Mouse (Mus musculus) Muller cell, postnatal 12 days (primary cell): ENCODE results near the gene Foxn3.
A peak's percentile ranks its signal among the peaks of the same experiment; 100 is the strongest.

Experiments used
- DNase-seq: peaks from one replicate; pipeline ENCODE4 v3.0.0-alpha.2; 2015; ENCODE audit errors: inconsistent ontology term

Gene Foxn3

DNA sequence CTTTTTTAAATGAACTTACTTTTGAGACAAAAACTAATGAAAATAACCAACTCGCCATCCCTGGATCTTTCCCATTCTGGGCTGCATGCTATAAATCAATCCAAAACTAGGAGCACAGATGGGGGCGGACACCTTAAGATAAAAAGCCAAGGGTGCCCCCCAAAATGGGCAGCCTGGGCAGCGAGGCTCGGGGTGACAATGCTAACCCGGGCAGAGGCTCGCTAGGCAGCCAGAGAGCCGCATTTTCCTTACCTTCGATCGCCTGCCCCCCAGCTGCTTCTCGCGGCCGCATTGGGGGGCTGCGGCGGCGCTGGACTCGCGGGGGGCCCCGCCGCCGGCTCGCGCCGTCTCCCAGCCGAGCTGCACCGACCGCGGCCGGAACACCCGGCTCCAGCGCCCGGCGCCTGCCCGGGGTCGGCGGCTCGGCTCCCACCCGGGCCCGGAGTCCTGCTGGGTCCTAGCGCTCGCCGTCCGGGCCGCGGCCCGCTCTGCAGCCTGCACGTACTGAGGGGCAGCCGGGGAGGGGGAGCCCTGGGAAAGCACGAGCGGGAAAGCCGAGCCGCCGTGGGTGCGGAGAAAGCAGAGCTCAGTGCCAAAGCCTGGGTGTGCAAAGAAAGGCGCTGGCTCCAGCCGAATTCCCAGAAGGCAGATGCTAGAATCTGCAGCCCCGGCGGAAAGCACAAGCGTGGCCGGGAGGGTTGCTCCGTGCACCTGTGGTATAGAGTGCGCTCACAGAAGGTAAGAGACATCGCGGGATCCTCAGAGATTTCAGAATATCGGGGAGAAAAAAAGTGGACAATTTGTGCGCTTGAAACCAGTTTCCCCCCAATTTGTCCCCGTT is at the start of gene Foxn3:
Foxn3 (minus strand) TSS at position 364 of the 841 bp plus-strand sequence.
- DNase-seq, result peak; percentile 82

DNA sequence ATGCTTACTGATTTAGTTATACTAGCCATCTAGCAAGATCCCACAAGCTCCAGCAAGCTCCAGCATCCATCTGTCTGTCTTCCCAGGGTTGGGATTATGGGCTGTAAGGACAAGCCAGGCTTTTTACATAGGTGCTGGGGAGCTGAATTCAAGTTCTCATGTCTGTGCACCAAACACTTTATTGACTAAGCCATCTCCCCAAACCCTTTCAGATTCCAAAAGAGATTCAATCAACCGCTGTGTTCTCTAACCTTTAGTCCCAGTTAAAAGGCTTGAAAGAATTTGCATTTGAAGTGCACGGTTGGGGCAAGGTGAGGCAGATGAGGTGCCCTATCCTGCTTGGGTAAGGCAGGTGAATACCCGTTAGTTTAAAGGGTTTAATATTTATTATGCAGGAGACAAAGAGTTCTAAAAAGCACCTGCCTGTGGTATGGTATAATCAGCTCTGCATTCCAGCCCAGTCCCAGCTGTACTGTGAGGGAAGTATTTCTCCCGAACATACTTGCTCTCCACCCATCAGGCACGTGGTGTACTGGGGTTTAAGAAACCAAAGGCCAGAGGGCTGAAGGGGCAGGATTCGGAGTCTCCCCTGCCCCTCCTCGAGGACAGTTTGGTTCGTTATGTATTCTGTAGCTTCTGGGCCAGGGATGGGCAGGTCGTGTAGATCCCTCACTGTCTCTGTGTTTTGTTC is 48.9 kb upstream of the Foxn3 start:
- DNase-seq, result no peak

DNA sequence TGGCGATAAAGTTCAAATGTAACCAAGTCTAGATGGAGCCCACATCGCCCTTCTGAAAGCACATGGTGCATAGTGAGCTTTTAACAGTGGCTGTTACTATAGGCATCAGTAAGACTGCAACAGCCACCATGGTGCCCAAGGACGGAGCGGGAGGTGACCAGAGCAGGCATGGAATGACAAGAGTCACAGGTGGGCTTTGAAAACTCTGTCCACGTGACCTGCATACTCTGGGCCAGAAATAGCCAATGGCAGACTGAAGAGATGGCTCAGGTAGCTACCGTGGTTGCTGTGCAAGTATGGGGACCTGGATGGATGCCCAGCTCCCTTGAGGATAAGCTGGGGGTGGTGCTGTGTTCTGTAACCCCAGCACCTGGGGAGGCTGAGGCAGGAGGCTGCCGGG is 47.5 kb upstream of the Foxn3 start:
- no peak for DNase-seq

DNA sequence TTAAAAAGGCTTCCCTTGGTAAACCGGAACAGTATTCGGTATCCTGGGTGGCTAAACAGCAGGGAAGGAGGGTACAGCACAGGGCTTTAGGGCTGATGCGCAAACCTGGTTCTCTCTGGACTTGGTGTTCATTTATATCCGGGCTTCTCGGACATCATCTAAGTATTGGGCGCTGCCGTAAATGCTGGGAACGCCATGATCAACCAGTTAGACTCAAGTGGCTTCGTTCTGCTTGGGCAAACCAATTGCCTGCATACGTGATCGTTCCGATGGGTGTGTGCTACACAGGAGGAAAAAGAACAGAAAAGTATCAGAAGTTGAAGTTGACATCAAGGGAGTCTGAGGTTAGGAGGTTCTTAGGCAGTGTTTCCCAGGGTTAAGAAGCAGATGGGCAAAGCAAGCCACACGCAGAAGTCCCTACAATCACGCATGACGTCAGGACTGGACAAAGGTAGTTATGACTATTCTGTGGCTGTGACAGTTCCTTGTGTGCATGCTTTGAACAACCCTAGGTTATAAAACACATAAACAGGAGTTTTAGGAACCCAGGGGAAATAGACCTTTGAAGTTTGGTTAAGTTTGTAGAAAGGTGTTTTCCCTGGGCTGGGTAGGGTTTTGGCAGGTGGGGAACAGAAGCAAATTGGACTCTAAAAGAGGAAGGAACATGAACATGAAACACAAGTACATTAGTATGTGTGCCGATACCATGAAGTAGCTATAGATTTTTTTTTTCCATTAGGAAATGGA is 46.9 kb upstream of the Foxn3 start:
- no peak for DNase-seq

DNA sequence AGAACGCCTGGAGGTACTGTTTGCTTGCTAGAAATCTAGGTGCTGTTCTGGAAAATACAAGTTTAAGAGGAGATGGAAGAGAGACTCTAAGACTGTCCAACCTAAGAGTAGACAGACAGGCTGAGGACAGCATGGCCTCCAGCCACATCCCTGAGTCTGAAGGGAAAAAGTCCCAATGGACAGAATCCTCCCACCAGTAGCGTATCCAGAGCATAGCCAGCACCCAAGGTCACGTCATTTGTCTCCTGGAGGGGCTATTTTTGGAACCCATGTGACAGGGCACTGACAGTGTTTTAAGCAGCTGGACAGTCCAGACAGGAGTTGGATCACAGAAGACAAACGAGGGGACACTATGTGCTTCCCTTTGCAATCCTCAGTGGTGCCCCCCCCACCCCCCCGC is 46.3 kb upstream of the Foxn3 start:
- no peak for DNase-seq

DNA sequence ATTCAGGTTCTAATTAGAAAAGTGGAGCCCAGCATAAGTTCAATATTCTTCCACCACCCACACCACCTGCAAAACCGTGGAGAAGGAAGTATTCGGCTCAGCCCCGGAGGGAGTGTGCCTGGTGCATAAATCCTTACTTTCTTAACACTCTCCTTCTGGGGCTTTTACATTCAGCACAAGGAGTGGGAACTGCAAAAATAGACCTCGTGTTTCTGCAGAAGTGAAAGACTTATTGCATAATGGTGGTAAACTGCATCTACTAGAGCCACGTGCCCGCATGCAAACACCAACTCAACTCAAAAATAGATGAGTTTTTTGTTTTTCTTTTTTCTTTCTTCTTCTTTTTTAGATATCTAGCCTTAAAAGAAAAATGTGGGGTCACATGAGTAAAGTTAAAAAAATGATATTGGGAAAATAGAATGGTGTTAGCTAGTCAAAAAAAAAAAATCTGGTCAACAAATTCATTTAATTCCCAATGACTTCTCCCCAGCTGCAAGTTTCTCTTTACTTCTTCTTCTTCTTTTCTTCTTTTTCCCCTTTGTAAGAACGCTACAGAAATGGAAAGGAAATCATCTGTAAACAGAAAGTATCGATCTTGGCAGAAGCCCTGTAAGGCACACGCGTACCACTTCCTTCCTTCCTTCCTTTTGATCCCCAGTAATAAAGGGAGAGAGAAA is 45.0 kb upstream of the Foxn3 start:
- no peak for DNase-seq

DNA sequence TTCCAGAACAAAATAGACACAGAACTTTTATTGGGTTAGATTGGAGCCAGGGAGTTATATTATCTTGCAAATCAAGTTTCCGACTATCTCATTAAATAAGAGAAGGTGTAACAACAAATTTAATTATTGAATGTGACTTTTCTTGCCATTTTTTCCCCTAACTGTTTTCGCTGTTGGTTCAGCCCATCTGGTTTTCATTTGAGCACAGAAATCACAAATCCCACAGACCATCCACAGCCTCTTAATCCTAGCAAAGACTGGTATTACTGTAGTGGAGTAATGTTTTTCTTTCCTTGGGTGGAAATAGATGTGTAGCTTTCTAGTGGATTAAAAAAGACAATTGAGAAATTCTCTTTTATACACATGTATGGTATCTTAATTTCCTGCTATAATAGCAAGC is 40.0 kb upstream of the Foxn3 start:
- no peak for DNase-seq

DNA sequence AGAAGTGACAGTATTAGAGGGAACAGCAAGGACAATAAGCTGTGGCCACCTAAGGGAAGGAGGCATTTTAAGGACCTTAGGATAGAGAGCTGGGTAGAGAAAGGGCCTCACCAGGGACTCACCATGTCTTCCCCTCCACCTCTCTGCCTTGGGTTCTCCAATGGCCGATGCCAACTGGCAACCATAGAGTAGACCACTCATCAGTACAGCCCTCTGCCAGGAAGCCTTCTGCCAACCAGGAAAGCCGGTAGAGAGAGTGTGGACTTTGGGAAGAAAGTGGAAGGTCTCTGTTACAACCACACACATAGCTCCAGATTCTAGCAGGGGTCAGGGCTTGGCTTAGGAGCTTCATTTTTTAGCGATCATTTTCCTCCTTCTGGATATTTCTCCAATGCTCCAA is 38.5 kb upstream of the Foxn3 start:
- DNase-seq, result no peak

DNA sequence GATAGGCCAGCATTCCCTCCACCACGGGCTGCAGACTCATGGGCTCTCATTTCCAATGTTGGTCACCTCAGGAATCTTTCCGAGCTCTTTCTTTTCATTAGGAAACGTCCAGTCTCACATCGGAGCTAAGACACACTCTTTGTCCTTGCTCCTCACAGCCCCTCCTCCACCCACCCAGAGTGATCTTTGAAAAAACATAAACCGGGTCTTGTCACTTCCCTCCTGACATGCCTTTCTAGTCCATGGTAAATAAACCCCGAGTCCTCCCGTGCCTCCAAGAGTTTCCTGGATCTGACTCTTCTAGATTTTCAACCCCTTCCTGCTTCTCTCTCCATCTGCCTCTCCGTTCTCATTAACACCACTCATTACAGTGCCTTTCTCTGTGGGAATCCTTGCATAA is 38.0 kb upstream of the Foxn3 start:
- DNase-seq, result no peak

DNA sequence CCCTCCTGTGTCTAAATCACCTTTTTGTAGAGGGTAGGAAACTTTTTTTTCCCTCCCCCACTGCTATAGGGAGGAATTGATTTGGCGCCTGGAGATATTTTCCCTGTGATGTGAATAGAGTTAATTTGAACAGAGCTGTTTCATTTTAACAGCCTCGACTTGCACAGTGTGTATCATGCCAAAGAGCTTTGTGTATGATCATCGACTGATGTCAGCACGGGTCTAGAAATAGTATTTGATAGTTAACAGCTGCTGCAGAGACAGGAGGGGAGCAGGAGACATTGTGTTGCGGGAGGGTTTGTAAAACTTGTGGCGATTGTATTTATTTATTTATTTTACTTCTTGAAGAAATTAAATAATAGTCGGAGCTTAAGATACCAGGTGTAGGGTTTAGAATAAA is 36.2 kb upstream of the Foxn3 start:
- DNase-seq, result no peak

DNA sequence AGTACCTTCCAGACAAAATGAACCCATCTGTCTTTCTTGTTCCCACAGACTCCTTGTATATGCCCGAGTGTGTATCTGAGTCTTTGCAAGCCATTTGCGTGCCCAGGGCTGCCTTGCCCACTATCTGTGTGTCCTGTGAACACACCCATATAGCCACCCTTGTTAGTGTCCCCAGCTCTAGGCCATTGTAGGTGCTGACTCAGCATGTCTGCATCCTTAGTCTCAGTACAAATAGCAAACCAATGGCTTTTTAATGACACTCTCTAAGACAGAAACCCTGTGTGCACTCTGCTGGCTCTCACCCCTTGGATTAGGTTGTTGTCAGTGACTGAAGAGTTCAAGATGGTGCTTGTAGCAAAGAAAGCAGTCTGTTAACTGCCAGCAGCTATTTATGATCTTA is 33.0 kb upstream of the Foxn3 start:
- DNase-seq, result no peak

DNA sequence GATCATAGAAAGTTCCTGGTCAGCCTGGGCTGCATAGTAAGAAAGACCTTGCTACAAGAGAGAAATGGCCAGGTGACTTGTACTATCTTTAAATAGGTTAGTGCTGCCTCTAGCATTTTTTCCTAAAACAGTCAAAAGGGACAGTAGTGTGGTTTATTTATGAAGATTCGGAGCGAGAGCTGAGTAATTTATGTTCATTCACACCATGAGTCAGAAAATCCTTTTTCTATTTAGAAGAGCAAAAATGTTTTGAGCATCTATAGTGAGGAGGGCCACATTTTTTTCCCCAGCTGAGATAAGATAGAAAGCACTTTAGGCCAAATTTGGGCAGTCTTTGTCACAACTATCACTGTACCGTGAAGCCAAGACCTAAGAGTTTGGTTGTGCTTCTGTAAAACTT is 24.0 kb upstream of the Foxn3 start:
- DNase-seq, result no peak

DNA sequence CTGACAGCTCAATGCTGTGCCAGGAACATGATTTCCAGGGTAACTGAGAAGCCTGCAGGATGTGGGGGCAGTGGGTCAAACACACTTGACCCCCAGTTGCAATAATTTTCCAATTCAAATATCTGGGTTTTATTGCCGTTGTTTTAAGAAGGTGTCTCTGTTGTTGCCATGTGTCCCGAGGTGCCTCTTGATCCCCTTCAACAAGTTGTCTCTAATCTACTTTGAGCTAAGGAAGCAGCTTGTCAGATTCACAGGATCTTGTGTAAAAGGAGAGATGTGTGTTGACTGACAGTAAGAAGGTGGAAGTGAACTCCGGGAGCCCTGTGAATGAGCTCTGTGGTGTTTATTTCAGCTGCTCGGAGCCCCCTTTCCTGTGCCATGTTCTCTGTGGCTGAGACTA is 16.6 kb upstream of the Foxn3 start:
- DNase-seq, result no peak

DNA sequence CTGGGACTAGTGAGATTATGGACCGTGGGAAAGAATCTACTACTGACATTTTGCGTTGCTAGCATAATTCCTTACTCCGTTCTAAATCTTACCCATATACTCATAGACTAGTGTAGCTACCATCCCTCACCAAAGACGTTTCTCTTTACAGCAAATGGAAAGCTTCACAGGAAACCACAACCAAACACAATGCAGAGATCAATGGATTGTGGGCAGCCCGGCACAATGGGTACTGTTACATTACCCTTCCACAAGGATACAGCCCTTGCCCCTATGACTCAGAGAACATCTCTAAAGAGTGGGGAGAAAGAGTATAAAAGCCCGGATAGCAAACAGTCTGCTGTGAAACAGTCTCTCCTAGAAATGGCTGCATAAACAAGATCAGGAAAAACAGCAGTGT is 13.3 kb upstream of the Foxn3 start:
- DNase-seq, result no peak

DNA sequence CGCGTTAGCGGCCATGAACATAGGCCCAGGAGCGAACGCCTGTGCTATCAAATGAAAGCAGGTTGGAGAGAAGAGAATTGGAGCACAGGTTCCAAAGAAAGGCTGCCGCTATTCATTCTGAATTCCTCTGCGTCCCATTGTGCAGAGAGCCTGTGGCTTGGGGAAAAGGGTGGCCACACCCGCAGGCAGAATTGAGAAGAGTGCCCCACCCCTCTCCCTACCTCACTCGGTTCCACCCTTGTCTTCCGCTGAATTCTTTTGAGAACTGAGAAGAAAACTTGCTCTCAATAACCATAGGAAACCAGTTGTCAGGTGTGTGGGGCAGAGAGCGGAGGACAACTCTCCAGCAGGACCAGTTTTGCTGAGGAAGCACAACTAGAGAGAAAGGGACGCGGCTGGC is 10.9 kb upstream of the Foxn3 start:
- no peak for DNase-seq

DNA sequence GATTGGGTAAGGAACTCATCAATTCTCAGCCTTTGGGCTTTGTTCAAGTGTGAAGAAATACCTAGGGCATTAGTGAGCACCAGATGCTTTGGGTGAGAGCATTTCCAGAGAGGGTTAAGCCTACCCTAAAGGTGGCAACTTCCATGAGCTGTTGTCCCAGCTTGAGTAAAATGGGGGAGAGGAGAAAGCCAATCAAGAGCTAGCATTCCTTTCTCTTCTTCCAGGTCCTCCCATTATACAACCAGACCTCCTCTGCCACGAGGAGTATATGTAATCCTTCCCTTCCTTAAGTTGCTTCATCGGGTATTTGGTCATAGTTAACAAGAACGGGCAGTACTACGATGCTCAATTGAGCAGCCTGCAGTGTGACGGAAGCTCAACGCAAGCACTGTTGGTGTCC is 9.7 kb upstream of the Foxn3 start:
- no peak for DNase-seq

DNA sequence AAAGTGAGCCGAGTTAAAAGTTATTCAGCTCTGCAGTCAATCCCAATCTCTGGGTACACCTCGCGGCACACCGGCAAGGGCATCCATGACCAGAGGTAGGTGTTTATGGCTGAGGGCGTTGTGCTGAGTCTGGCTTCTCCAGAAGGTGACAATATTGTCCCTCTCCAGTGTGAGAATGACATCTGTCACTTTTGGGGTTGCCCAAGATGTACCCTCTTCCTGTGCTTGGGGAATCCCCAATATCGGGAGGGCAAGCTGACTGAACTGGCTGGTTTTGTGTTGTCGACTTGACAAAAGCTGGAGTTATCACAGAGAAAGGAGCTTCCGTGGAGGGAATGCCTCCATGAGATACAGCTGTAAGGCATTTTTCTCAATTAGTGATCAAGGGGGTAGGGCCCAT is 8.6 kb upstream of the Foxn3 start:
- DNase-seq, result no peak

DNA sequence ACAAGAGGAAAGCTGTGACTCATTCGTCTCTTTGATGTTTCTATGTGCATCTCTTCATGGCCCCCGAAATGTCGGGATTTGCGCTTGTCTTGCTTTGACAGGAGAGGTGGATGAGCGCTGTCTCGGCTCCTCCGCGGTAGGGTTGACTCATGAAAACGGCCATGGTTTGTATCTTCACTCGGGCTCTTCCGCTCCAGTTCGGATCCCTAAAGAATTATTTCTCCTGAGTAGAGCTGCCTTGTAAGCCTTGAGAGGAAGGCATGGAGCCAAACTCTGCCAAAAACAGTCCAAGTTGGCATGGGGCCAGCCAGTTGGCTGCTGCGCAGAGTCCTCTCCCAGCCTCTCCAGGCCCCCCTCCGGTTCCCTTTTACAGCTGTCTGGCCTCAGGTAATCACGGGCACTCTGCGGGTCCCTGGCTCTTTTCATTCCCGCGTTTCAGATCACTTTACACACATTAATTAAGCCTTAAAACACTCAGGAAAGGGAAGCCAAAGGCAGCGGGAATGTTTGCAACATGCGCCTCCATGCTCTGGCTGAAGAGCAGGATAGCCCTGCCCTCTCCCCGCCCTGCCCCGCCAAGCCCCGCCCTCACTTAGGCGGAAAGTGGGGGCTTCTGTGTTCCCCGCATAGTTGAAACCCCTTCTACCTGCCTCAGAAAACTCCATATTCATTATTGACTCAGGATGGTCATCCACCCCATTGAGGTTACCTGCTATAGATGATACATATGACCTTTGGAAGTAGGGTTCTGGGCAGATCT is 7.0 kb upstream of the Foxn3 start:
- DNase-seq, result peak; percentile 80

DNA sequence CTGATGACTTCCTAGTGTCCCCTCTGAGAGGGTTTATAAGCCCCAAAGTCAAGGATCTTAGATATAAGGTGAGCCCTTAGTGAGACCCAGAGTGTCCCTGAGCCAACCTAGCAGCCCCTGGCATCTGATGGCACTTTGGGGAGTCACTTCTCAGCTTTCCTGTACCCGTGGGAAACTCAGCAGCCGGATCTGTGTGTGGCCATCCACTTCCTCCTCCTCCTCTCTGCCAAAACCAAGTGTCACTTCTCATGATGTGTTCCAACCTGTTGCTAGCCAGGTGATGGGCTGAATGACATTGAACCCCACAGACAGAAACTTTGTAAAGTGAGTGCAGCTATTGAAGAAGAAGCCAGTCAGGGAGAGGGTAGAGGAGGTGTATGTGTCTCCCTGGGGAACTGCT is 2.2 kb upstream of the Foxn3 start:
- no peak for DNase-seq

DNA sequence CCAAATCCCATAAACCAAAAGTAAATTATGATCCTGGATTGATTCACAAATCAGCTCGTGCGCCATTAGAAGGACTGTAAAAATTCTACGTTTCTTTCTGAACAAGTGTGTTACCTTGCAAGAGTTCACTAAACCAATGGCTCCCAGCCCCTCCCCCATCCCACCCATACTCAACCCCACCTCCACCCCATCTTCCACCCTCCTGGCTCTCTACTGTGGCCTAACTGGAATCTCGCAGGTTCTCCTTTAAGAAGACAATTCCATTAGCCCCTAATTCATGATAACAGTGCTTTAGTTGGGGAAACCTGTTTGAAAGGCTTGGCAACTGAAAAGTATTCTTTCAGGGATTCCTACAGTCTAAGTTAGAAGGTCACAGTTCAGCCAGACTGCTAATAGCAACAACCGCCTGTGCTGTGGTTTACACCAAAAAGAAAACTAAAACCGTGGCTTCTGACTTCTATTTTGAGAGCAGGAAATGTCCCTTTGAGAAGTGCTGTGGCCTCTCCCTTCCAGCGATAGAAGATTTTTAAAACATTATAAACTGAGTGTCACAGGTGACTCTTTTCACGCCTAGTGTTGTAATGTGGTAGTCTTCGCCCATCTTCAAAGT is 1.0 kb upstream of the Foxn3 start:
- no peak for DNase-seq

DNA sequence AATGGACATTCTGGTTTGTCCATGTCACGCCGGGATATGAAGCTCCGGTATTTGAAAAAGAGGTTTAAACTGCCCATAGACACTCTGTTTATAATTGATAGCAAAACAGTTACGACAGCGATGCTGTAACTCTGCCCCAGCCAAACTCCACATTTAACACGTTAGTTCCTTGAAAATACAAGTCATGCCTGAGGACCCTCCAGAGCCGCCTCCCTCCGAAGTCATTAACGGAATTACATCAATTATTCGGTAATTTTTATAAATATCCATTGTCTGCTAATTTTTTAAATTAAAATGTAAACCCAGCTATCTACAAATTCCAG is 554 bp downstream of the Foxn3 start:
- peak; percentile 51 for DNase-seq
